Mouse (Mus musculus) CD4-positive, CD25-positive, alpha-beta regulatory T cell, adult 2 months (primary cell): ENCODE measurements around the gene Bbs9.

Experiments used
- DNase-seq: peaks from one replicate; pipeline ENCODE4 v3.0.0-alpha.2; 2012; ENCODE audit warnings: low read depth, low spot score

The Bbs9 gene

DNA sequence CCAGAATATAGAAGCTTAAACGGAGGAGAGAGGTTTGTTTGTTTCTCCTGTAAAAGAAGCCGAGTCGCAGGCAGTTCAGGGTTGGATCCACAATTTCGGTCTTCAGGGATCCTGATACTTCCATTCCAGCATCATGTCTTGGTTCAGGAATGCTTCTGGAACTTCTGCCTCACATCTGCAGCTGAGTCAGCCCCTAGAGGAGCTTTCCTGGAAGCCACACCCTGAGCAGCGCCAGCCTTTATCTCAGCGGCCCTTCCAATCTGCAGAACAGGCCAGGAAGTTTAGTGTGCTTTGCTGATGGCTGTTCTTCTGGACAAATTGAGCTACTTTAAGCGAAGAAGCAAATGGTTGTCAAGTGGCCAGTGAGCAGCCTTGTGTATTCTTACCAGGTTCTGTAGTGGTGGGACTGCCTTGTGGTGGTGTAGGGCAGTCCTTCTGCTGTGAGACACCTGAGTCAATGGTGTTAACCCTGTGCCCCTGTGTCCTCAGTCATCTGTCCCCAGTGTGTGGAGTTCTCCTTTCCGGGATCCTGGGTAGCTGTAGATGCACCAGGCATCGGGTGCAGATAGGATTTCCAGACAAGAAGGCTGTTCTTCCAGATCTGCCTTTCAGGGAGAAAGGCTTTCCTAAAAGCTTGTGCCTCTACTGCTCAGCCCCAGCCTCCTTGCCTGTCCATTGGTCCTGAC lies 157.4 kb downstream of the Bbs9 start:
- DNase-seq = no peak

DNA sequence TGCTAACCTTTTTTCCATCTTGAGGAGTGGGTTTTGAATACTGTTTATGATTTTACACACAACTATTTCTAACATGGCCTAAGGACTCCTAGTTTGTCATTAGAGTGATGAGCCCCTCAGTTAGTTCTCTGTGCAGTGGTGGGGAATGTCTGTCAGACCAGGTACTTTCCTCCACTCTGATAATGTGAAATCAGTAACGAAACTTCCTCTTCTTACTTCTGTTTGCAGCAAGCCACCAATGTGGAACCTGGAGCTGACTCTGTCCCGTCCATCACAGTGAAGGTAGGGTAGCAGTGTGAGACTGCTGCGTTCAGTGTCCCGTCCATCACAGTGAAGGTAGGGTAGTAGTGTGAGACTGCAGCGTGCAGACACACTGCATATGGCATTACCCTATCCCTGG lies 163.0 kb downstream of the Bbs9 start:
- DNase-seq = no peak

DNA sequence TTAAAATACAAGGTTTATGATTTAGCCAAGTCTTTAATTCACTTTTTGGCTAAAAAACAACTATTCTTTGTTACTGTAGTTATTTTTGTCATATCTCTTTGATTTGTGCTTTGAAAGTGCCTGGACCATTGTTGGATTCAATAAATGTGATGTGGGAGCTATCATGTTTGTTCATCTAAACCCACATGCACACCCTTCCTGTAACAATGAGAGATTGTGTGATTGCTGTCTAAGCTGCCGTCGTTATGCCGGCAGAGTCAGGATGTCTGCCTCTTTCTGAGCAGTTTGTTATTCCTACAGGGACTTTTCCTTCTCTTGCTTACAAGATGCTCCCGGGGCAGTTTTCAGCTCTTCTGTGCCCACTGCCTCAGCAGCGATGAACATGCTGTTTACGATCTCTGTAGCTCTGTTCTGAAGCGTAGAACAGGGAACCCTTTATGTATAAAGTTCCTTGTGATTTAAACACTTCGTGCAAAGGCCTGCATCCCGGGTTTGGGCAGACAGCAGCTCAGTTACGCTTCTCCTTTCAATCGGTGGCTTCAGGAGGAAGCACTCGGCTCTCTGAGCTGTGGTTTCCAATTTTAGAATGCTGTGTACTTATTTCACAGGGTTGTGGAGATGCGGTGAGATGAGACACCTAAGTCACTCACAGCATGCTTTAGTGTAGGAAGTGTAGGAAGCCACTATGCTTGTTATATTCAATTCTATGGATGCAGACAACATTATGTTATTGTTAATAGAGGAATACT lies 165.3 kb downstream of the Bbs9 start:
- peak; percentile 36 for DNase-seq

DNA sequence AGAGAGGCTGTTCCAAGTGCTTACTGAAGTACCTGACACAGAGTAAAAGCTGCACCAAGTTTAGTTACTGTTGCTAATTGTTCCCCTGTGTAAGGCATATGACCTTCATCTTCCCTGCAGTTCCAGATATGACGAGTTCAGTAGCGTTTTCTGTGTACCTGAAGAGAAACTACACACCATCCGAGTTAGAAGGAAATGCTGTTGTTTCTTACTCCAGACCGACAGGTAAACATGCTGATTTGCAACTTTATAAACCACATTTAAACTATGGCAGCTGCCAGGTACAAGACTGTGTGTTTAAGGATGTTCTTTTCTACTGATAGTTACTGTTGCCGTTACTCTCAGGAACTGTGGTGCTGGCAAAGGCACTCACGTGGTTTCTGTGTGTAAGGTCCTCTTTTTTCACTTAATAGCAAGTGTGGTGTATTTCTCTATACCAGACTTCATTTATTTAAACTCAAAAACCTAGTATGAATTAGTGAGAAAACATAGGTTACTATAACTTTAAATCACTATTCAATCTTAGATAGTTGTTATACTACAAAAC lies 170.4 kb downstream of the Bbs9 start:
- peak; percentile 42 for DNase-seq

DNA sequence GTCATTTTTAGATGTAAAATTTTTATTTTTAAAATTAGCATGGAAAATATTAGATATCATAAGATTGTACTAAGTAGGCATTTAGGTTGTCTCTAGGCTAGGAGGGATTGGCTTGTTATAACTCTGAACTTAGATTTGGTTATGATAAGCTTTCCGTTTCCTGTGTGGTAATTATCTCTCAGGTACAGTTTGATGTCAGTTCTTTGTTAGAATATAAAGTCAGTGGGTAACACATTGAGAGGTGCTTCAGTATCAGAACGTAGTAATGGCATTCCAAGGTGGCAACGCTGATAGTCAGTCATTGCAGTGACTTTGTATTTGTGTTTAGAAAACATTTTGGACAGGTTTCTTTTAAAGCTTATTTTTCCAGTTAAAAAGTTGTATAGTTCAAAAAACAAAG lies 170.9 kb downstream of the Bbs9 start:
- DNase-seq = peak; percentile 57

DNA sequence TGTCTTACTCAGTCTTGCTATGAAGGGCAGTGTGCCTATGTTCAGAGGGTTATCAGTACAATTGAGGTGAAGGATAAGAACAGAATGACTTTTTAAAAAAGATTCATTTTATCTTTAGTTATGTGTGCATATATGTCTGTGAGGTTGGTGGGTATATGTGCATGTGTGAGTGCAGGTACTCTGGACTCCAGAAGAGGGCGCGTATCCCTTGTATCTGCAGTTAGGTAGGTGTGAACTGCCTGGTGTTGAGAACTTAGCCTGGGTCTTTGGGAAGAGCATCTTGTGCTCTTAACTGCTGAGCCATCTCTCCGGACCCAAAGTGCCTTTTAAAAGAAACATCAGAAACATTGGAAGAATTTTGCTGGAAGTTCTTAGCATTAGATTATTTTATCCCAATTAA lies 172.6 kb downstream of the Bbs9 start:
- DNase-seq = no peak

DNA sequence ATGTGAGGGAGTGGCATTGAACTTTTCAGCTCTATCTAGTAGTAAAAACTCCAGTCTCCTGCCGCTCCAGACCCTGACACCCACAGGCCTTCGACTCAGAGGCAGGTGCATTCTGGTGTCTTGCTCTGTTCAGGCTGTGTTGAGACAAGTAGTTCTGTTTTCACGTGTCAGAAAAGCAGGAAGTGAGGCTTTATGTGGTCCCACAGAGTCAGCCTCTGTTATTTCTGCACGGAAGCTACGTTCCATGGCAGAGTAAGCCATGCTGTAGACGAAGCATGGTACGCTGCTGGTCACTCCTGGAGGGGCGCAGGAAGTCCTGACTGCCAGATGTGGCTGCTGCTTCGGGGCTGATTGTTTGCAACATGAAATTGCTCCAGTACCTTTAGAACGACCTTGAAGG lies 174.1 kb downstream of the Bbs9 start:
- peak; percentile 67 for DNase-seq

DNA sequence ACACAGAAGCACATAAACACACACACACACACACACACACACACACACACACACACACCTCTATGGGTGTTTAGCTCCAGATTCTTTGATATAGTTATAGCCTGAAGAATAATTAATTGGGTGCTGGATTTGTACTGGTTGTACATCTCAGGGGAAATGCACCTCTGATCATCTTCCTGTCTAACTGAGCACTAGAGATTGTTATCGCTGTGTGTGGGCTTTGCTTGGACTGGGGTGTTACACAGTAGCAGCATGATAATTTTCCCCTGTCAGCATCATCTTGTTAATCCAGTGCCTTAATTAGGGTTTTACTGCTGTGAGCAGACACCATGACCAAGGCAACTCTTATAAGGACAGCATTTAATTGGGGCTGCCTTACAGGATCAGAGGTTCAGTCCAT lies 175.3 kb downstream of the Bbs9 start:
- peak; percentile 67 for DNase-seq

DNA sequence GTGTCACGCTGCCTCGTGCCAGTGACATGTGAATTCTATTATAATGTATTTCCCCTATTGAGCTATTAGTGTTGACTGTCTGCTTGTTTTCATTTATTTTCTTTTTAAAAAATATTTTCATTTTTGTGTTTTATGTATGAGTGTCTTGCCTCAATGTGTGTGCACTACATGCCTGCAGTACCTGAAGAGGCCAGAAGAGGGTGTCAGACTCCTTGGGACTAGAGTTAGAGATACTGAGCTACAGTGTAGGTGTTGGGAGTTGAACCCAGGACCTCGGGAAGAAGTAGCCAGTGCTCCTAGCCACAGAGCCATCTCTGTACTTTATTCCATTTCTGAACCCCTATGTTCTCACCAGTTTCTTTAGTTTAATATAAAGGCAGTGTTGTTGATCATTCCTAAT lies 176.1 kb downstream of the Bbs9 start:
- peak; percentile 39 for DNase-seq

DNA sequence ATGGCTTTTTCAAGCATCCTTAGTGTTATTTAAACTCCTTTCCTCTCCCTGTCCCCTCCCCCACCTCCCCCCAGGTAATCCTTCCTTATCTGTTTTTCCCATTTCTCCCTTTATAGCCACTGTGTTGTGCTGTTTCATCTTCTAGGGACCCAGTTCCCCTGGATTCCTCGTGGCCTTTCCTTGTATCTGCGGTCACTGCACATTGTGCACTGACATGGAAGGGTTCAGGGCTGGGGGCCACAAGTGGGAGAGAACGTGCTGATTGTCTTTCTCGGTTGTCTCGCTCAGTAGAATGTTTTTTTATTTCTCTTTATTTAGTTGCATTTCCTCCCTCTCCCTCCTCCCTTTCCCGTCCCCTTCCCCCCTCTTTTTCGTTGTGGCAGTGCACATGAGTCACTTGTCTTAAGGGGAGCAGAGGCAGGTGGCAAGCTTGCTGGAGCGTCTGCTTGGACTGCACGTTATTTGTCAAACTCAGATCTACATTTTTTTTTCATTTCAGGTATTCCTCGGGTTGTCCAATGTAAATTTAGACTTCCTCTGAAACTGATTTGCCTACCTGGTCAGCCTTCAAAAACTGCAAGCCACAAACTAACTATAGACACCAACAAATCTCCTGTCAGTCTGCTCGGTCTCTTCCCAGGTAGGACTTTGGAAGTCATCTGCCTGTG lies 179.3 kb downstream of the Bbs9 start:
- peak; percentile 33 for DNase-seq

DNA sequence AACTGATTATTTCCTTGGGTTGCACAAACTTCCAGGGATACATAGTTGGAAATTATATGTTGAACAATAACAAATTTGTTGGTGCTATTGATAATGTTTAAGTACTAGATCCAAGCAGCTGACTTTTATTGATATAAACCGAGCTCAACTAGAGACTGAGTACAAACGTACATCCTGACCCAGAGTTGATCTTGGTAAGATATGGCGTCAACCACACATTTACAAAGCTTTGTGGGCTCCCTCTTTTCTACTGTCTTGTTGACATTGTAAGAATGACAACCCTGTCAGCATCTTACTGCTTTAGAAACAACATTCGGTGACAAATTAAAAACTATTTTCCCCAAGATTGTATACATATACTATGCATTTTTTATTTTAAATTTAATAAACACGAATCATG lies 181.7 kb downstream of the Bbs9 start:
- peak; percentile 31 for DNase-seq

DNA sequence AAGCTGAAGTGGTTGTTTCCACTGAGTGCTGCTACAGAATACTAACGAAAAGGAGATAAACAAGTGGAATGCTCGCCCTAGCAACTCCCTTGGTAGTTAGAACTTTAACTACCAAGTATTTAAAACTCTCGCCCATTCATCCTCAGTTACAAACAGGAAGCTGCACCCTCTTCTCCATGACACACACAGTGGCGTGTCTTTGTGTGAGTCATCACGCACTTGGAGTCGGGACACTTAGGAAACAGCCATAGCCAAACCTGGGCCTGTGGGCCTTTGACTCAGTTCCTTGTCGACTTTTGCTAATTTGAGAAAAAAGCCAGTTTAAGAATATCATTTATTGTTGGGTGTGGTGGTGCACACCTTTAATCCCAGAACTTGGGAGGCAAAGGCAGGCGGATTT lies 189.6 kb downstream of the Bbs9 start:
- no peak for DNase-seq

DNA sequence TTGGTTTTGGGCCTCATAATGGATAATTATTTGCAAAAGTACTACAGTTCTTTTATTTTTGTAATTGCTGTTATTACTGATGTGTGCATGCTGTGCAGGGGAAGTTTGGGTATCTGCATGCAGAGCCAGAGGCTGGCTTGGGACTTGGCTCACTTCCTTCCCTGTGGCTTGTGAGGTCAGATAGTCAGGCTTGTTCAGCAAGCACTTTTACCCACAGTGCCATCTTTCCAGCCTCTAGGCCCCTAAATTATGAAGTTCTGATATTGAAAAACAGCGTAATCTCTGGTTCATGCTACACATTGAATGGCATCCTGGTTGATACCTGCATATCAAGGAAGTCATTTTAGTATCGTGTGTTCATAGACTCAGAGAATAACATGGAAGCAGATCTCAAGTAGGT lies 197.4 kb downstream of the Bbs9 start:
- no peak for DNase-seq

DNA sequence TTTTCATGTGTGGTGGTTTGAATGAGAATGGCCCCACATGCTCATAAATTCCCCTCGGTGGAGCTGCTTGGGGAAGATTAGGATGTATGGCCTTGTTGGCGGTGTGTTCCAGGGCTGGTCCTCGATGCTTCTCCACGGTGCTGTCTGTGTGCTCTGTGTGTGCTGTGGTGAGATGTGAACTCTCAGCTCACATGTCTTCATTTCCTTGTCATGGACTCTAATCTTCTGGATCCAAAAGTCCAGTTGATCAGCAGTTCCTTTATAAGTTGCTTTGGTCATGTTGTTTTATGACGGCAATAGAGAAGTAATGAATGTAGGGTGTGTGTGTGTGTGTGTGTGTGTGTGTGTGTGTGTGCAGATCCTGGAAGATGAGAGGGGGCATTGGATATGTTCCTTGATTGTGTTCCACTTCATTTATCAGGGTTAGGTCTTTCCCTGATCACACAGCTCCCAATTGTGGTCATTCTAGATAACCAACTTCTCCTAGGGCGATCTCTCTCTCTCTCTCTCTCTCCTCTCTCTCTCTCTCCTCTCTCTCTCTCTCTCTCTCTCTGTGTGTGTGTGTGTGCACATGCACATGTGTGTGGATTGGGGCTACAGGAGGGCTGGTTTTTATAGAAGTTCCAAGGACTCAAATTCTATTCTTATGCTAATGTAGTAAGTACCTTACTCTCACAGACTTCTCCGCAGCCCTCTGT lies 201.8 kb downstream of the Bbs9 start:
- DNase-seq = no peak

DNA sequence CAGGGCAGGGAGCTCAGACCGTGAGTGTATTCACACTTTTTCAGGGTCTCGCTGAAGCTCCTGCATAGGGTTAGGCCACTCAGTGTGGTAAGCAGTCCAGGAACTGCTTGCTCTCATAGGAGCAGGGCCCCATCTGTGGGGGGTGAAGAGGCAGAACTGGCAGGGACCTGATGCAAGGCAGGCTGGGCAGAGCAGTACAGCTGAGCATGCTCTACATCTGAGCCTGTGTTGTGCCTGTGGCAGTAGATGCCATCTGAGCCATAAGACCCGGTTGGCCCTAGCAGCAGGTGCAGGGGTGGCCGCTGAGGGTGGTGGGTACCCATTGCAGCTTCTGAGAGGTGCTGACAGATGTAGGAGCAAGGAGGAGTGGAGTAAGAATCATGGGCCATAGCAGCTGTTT lies 202.5 kb downstream of the Bbs9 start:
- no peak for DNase-seq

DNA sequence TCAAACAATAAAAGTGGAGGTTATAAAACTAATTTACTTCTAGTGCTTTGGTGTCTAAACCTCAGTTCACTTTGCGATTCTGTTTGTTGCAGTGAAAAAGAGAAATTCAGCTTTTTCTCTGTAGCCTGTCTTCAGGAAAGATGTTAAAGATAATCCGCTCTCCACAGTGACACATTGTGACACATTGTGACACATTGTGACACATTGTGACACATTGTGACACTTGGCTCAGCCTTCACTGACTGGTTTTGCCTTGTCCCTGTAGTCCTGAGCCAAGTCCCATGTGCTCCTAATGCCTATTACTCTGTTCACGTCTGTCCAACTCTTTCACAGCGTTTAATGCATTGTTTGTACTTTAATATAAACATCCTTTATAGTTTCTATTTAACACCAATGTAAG lies 203.0 kb downstream of the Bbs9 start:
- DNase-seq = no peak

DNA sequence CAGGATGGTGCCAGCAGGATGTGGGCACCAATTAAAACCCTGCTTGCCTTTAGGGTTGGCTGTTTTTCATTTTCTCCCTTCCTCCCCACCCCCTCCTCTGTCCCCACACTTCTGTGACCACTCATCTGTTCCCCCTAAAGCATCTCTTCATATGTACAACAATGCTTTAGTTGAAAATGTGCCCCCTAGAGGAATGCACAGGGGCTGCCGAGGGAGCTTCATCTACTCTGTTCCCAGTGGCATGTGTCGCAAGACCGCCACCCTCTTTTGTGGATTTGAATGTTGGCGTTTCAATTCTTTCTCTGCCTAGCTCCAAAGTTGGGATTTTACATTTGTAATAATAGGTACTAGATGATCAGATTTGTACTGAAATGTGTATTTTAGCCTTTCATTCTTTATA lies 204.0 kb downstream of the Bbs9 start:
- peak; percentile 3 for DNase-seq

DNA sequence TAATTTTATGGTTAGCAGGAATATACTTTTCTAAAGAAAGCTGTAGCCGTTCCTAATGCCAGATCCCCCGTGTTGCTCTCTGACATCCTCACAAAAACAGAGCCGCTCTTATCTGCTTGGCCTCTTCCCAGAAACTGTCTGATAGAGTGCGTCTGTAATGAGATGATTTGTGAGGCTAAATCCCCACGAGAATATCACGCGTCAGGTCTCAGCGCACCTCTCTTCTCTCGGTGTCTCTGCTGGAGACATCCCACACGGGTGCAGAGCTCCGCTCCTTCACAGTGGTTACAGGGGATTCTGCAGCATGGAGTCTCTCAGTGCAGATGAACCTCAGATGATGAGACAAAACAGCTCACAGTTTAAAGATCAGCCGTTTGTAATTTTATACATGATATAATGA lies 204.5 kb downstream of the Bbs9 start:
- no peak for DNase-seq

DNA sequence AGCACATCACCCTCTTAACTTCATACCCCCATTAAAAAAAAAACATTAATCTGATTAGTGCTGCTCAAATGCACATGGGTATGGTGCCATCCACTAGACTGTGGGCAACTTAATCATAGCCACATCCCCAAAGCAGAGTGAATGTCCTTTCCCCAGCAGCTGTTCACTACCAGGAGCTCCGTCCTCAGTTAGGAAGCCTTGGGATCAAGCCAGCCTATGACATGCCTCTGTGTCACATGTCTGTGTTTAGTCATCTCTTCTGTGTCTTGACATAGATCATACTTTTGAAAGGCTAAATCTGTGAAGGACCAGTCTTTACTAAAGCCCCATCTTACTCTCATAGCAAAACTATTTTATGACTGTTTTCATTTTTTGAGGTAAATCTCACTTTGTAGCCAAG lies 205.0 kb downstream of the Bbs9 start:
- no peak for DNase-seq

DNA sequence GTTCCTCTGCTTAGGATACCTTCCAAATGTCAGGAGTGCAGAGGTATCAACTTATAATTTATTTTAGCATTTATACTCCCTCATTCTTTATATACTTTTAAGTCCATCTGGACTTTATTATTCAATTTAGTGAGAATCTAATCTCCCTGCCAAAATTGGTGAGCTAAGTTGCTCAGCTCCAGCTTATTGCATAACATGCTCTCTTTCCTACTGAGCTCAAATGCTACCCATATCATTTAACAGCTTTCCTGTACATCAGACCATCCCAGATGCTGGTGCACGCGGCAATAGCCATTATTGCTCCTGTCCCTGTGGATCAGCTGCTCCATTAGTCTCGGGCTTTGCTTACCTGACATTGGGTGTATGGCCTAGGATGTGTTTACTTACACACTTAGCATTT lies 208.3 kb downstream of the Bbs9 start:
- no peak for DNase-seq

DNA sequence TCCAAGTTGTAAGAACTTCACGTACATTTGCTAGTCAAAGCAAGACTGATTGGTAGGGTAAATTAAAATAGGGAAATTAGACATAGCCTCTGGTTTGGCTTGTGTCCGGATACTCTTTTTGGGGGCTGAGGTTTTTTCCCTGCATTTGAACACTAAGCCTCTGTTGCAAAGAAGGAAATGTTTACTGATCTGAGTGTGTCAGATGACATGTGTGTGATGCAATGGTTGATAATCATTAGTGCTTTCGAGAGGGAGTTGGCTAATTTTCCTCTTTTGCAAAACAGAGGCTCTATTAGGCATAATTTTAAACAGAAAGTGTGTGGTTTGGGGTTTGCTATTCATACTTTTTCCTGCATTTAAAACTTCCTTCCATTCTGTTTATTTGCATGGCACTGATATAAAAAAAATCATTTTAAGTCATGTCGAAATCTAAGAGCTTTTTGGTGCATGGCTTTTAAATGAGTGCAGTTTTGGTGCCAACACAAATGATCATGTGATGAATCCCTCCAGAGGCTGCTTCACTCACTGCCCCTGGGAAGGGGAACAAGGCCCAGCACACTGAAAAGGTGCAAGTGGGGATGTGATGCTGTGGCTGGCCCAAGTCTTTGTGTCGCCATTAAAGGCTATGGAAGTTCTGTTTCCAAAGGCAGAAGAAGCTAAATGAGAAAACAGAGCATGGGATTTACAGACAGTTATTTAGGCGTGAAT lies 211.4 kb downstream of the Bbs9 start:
- no peak for DNase-seq
